Mouse (Mus musculus): ENCODE results near the gene Trmt2a.

GRCm38 (mm10) chr16:18231047-18231446 is 17.4 kb upstream of the Trmt2a start:
- TF ChIP-seq GATA1 (IDR thresholded peaks at IDR 0.05; ENCODE audit: borderline replicate concordance, low read length) (no peak), FLI1 (IDR thresholded peaks at IDR 0.05; ENCODE audit: low read length) (no peak)

All from megakaryocyte, embryonic 14.5 days (primary cell).